Mouse (Mus musculus): Measurements from ENCODE around the gene Npnt. TPM values are rescaled to one million over a fixed set of nuclear protein-coding genes. Genes with fewer than 3 reads are reported as not detected.

The Npnt gene
- 0.03 TPM in 1 of 2 replicates, not detected in the other for polyA plus RNA-seq (2012)

DNA sequence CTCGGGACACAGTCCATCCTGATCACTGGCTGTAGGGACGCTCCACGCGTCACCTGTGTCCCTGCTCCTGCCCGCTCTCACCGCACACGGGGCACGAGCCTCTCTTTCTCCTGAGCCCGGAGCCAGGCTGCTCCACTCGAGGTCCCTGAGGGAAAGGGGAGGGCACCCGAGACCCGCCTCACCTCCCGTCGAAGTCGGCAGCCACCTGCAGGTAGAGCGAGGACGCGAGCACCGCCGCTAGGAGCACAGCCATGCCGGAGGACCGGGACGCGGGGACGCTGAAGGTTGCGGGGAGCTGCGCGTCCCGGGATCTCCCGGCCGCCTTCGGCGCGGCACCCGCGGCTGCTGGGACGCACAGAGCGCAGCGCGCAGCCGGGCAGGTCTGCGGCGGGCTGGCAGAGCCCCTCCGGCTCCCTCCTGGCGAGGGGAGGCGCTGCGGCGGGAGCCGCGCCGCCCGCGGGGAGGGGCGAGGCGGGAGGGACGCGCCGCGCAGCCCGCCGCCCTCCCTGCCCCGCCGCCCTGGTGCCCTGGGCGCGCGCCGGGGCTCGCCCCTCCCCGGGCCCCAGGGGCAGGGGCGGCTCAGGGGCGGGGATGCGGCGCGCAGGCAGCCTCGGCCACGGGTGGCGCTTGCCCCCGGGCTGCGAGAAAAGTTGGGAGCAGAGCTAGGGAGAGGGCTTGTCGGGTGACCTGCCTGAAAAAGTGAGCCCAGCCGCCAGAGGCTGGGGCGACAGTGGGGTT, at the start of gene Npnt:
Npnt (minus strand) TSS at position 501 of the 738 bp plus-strand sequence.
- TF ChIP-seq GATA1 (IDR thresholded peaks at IDR 0.05; ENCODE audit: low read length), result no peak

DNA sequence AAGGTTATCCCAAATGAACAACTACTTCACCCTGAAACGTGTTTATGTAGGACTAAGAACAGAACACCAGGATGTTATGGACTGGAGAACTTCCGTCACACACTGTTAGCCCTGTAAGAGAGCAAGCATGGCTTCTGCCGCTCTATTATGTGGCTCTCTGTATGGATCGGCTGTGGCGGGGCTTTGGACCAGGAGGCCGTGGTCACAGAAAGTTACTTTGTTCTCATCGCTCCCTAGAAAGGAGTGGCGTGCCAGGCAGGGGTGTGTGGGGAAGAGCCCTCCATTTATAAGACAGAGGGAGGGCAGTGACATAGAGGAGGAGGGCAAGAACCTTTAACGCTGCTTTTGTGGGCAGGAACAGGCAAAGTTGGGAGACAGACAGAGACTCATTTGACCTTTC, 46.2 kb upstream of the Npnt start:
- no peak for TF ChIP-seq GATA1 (IDR thresholded peaks at IDR 0.05; ENCODE audit: low read length)

DNA sequence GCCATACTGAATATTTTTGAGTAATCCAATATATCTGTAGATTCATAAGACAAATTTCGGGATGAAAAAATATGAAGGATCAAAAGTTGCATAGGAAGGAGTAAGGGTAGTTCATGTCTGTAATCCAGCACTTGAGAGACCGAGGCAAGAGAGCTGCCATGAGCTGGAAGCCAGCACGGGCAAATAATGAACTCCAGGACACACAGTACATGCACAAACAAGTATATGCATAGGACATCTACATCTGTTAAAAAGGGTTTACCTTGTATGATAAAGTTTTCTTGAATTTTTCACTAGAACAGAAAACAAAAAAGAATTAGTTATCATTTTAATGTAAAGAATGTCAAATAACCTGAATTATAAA, 45.8 kb upstream of the Npnt start:
- TF ChIP-seq GATA1 (IDR thresholded peaks at IDR 0.05; ENCODE audit: low read length), result no peak

DNA sequence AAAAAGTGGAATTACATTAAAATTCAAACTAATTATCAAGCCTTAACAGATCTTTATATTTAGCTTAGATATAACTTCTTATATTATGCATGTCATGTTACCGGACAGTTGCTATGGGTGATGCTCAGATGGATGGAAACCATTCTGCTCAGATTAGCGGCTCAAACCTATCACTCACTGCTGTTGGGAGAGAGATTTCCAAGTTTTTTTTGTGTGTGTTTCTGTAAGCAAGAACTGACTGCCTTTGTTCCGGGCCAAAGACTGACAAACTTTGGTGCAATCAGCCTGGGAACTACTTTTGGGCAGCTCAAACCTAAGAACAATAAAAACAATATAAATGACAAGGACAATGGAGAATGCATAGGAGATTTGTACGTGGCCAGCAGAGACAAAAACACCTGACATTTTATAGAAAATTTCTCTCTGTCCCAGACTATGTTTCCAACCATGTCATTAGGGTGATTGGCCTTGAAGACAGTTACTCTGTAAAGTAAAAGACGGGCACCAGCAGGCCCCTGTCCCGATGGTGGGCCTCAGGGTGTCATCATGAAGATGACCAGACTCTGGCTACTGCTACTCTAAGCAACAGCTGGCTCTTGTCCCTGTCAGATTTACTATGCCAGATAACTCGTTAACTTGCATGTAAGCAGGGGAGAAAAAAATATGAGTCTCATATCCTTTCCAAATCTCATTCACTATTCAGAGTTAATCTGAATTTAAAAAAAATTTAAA, 45.2 kb upstream of the Npnt start:
- TF ChIP-seq GATA1 (IDR thresholded peaks at IDR 0.05; ENCODE audit: low read length), result no peak

DNA sequence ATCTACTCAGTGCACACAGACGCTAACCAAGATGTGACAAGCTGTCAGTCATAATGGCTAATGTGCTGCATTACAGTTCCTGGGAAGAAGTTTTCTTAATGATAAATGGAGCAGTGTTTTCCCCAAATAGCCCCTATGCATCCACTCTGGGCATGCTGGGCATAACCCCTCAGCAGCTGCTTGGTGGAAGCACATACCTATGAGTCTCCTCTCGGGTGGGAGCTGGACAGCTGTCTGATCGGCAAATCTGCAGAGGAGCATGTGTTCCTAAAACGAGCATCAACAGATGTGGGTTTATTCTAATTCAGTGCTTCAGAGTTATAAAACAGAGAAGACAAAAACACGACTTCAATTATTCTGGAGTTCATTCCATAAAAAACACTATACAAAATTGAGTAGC, 36.1 kb upstream of the Npnt start:
- TF ChIP-seq GATA1 (IDR thresholded peaks at IDR 0.05; ENCODE audit: low read length), result no peak

DNA sequence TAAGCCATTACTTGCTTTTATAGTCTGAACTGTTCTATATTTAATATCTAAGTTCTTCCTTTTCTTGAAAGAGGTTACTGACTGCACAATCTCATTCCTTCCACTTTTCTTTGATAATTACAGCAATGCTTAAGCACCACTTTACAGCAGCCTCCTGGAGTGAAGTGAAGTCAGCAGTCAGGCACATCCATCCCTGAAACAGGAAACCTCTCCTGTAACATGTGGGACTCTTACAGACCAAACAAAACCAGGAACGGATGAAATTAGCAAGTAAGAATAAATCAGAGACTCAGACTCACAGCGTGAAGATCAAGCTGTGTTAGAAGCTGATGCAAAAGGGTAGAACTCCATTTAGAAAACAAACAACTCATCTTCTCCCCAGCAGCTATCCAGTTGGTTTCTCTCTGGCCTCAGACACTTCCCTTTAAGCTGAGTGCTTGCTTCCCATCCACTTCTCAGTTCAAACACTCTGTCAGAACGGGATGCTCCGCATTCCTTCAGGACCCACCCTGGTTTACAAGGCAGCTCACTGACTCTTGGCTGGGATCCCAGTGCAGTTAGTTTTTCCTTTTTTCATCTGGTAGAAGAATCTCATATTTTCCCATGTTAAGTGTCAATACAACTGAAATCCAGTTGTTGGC, 33.9 kb upstream of the Npnt start:
- TF ChIP-seq GATA1 (IDR thresholded peaks at IDR 0.05; ENCODE audit: low read length), result no peak

DNA sequence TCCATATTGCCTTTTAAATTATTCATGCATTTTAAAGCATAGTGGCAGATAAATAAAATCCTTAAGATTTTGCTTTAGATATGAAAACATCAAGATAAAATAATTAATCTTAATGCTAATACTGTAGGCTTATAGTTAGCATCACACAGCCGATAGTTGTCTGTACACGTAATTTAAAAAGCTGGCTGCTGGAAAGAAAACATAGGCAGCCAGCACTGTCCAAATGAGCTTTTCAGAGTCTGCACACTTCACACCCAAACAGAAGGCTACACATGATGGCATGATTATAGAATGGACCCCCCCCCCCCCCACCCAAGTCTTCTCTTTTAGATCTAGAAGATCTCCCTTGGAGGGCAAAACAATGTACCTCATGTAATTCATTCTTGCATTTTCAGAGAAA, 31.9 kb upstream of the Npnt start:
- no peak for TF ChIP-seq GATA1 (IDR thresholded peaks at IDR 0.05; ENCODE audit: low read length)

DNA sequence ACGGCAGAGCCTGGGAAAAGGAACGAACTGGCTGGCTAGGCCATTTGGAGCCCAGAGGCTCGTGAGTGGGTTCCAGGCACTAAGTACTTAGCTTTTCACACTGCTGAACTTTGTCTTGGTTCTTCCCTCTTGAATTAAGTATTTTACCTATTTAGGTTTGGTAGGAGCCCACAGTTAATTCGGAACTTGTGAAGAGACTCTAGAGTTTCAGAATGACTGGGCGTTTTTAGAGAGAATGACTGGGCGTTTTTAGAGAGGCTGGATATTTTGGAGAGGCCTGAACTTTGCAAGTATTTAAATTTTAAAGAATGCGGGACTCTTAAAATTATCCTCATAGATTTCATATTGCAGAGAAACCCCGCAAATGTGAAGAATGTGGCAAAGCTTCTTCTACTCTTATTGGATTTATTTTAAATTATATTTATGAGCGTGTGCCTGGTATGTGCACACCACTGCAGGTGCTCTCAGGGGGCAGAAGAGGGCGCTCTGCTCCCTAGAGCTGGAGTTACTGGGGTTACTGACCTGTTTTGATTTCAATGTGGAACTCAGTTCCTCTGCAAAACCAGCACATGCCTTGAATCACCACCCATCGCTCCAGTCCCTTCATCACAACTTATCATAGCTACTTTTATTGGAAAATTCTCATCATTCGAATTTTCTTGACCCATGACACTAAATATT, 29.8 kb upstream of the Npnt start:
- no peak for TF ChIP-seq GATA1 (IDR thresholded peaks at IDR 0.05; ENCODE audit: low read length)

DNA sequence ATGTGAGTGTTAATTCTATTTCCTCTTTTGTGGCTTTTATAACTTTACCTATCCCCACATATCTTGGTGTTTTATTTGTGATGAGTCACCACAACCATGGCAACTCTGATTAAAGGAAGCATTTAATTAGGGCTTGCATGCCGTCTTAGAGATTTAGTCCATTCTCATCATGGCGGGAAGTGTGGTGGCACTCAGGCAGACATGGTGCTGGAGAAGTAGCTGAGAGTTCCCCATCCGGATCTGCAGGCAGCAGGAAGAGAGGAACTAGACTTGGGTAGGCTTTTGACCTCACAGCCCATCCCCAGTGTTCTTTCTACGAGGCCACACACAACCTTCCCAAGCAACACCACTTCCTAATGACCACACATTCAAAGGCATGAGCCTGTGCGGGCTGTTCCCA, 16.2 kb upstream of the Npnt start:
- TF ChIP-seq GATA1 (IDR thresholded peaks at IDR 0.05; ENCODE audit: low read length), result no peak

DNA sequence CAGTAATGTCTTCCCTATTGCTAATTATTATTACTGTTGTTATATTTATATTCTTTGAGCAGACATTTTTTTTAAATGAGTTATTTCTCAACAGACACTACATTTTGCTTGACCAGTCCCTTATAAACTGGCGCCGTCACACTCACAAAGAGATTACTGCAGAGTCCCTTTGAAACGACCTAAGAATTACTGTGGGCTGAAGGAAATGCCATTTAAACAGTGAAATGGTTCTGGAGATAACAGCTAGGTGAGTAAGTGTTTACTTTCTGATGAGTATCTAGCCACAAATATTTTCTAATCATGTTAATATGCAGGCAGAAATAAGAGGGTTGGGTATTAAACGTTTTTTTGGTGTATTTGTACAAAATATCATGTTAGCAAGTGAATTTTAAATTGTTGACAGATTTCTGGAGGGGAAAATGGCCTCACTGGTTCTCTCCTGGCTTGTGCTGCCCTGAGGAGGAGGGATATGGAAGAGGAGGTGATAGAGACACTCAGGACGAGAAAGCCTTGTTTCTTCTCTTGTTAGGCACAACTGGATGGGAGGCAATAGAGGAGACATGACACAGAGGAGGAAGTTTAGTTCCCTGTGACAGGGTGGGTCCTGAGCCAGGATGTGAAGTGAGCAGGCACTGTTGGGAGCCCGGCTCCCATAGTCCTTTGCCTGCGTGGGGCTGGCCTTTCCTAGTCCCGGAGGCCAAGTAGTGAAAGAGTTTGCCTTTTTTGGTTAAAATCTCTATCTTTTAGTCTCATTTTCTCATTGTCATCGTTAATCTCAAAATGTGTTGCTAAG, 14.8 kb upstream of the Npnt start:
- TF ChIP-seq GATA1 (IDR thresholded peaks at IDR 0.05; ENCODE audit: low read length), result no peak

DNA sequence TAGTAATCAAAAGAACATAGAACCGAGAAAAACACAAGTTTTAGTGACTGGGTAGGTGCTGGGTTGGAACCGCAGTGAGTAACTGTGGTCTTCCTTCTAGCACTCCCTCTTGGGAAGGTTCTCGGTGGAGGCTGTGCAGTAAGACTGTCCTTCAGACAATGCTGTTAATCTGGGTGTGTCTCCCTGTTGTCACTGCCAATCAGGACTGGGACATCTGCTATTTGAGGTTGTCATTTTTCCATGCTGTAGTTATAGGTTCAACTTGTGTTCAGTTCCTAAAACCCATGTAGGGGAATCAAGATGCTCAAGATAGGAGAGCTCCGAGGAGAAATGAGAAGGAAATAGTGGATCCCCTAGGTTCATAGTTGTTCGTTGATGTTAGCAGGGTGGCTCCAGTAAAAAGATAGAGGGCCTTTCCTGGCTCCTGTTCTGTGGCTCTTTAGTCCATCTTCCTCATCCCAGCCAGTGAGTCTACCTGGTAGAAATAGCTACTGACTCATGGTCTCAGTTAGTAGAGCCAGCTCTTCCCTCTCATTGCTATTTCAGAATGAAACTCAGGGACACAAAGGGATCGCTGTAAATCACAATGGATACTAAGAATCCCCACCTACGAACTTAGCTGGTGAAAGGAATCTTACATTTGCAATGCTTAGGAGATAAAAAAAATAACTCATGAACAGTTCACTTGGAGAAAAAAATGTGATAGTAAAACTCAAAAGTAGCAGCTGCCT, 12.7 kb upstream of the Npnt start:
- no peak for TF ChIP-seq GATA1 (IDR thresholded peaks at IDR 0.05; ENCODE audit: low read length)

DNA sequence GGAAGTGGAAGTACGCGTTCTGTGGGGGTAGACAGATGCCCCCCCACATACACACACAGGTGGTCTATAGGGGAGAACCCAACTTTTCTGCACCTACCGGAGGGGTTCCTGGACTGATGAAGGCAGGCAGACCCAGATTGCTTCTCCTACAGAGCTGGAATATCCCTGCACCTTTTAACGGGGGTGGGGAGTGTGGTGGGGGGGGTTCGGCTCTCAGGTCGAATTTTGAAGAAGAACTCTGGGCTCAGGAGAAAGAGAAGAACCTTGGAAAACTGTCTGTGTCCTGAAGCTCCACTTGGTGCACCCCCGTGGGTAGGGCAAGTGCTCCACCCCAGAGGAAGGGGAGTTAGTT, 414 bp upstream of the Npnt start:
- no peak for TF ChIP-seq GATA1 (IDR thresholded peaks at IDR 0.05; ENCODE audit: low read length)

DNA sequence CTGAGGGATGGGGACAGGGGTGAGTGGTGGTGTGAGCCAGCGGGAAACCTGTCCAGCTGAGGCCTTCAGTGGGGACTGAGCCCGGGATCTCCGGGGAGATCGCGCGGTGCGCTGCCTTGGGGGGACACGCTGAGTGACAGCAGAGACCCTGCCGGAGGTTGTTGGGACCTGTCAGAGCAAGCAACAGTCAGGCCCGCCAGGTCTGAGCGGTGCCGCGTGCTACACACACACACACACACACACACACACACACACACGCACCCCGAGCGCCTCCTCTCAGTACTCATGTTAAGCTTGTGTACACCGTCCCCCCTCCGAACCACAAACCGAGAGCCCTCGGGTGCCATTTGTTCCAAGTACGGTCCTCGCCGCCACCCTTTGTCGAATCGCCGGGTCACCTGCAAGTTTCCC, 706 bp downstream of the Npnt start:
- TF ChIP-seq GATA1 (IDR thresholded peaks at IDR 0.05; ENCODE audit: low read length), result no peak

DNA sequence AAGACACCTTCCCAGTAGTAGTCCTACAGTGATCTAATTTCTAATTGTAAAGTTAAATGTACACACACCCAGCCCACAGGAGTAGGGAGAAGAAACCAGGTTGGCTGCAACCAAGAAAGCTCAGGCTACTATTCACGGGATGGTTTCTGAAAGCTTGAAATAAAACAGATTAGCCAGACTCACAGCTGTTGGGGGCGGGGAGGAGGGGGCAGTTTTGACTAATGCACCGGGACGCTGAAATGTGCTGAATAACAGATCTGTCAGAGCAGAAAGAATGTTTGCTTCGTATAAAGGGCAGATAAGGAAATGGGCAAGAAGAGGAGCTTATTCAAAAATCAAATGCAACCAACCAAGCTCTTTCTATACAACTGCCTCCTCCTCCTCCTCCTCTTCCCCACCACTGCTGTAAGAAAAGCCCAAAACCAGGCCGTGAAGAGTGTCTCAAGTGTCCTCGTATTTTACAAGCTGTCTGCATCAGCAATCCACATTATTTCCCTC, 1.7 kb downstream of the Npnt start:
- TF ChIP-seq GATA1 (IDR thresholded peaks at IDR 0.05; ENCODE audit: low read length), result no peak

All from G1E-ER4 (cell line).